Mouse (Mus musculus) urinary bladder, postnatal 0 days (tissue): Measurements from ENCODE around the gene Tpi1. TPM values are rescaled to one million over a fixed set of nuclear protein-coding genes. Genes with fewer than 3 reads are reported as not detected.

ENCODE experiments used
- polyA plus RNA-seq: library from polyadenylated mRNA; unstranded; fragments of >200 nt; fragmentation: Nextera tagmentation; extraction: Ambion mirVana; gene quantifications from 2 replicates; pipeline ENCODE4 v1.2.1, GENCODE M21; 2015

Gene Tpi1
- 393 and 456 TPM in 2 replicates for polyA plus RNA-seq

GRCm38 (mm10) chr6:124813933-124814332 lies at the start of gene Tpi1:
Gene Tpi1, minus strand, starts transcription at chr6:124814296.

DNA sequence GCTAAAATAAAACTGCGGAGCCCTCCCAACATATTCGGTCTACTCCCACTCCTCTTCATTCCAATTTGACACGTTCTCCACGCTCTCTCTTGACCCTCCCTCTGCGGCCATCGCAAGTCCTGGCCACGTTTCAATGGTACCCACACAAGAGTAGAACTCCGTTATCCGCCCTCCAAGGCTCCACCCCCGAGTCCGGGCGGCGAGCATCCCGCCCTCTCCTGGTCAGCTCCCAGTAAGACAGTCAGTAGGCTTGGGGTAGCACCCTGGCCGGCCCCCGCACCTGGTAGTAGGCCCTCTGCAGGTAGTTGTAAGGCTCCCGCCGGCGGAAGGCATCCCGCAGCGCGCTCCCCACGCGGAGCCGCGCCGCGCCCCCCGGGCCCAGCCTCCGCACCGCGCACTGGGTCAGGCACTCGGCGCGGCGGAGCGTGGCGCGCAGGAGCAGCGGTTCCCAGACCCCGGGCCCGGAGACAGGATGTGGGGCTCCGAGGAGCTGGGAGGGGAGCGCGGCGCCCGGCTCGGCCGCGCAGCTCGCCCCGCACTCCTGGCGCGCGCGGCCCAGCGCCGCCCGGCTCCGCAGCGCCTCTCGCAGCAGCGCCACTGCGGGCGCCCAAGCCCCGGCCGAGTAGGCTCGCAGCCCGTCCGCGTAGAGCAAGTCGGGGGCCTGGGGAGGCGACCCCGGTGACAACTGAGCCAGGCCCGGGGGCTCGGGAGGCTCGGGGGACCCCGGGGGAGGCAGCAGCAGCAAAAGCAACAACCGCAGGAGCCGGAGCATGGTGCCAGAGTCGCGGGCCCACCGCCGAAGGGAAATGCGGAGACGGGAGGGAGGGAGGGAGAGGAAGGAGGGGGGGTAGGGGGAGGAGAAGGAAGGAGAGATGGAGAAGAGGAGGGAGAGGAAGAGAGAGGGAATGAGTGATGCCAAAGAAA lies 43.1 kb upstream of the Tpi1 start, which contains the start of gene P3h3:
Gene P3h3 (minus strand): TSS at position 837 of the 924 bp plus-strand sequence.

GRCm38 (mm10) chr6:124840241-124841167 lies 26.4 kb upstream of the Tpi1 start, which contains the start of gene Gnb3:
Gene Gnb3, minus strand, starts transcription at chr6:124840275.

DNA sequence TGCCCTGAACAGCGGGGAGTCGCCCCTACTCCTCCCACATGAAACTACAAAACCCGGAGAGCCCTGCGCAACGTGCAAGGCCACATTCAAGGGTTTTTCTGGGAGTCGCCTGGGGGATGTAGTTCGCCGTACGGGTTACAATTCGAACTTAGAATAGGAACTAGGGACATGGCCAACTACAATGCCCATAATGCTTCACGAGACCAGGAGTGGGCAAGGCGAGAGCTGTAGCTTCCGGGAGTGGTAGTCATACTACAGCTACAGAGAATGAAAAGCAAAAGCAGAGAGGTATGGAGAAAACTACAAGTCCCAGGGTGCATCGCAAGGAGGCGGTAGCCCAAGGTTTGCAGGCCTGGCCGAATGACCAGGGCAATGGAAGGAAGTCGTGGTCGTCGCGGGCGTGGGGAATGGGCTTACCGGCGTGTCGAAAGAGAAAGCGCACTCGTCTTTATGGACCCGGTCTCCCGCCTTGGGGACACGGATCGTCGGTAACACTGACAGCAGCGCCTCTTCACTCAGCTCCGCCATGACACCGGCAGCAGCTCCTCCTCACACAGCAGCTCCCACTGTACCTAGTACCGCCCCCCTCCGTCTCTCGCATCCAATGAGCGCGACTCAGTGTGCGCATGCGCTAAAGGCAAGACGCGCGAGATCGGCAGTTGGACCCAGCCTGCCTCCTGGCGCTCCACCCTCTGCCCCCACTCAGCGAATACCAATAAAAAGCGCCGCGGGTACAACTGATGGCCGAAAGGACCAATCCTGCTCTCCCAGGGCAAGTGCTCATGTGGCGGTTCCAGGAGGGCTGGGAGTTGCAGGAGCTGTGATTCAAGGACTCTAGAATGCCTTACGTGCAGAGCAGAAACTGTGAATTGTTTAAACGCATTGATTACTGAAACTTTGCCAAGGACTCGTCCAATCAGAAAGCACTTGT lies 15.0 kb upstream of the Tpi1 start, which contains the start of the genes Usp5 and Cdca3:
Gene Usp5 (minus strand): TSS at position 617 of the 931 bp plus-strand sequence.
Gene Cdca3 (plus strand): TSS at position 680 of the 931 bp plus-strand sequence.

DNA sequence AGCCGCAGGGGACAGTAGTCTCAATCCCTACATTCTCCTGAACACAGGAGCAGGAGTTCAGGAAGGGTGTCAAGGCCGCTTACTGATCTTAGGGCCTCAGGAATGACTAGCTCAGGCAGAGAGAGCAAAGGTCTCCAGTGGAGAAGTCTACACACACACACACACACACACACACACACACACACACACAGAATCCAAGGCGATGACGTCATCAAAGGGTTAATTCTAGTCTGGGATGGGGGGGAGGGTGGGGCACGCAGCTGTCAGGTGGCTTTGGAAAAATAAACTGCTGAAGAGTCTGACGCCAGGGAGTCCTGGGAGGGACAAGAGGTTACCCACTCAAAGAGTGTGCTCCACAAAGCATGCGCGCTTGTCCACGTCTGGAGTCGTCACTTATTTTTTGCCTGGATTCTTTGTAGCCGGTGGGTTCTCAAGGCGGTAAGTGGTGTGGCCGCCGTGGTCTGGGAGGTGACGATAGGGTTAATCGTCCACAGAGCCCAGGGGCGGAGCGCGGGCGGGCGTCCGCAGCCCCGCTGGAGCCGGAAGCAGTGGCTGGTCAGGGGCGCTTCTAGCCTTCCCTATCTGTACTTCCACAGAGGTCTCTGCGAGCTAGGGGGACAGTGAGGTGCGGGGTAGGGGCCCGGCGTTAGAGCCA lies 5.6 kb downstream of the Tpi1 start, which contains the start of gene Spsb2:
Gene Spsb2 (plus strand): TSS at position 304 of the 655 bp plus-strand sequence.

GRCm38 (mm10) chr6:124779222-124779983 lies 34.7 kb downstream of the Tpi1 start, which contains the start of gene Lrrc23:
Gene Lrrc23, minus strand, starts transcription at chr6:124779727.

DNA sequence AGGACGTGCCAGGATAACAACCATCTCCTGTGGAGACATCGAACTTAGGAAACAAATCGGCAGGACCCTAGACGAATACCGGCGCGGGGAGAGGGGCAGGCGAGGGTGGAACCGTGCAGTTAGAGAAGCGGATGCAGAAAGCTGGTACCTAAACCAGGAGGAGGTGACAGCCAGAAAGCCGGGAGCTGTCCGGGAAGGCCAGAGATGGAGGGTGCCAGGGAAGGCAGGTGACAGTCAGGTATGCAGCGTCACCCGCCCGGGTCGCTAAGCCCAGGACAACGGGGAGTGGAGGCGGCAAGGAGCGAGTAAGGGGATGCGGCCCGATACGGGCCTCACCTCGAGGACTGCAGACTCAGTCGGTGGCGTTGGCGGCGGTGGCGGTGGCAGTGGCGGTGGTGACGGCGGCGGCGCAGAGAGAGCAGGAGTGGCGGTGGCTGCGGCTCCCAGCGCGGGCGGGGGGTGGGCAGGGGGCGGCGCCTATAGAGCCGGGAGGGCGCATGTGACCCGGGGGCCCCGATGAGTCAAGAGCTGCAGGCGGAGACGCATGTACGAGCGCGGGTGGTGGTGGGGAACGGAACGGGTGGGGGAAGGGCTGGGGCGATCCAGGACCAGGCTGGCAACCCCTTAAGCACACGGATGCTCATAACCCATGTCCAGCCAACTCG lies 44.9 kb downstream of the Tpi1 start, which contains the start of gene Eno2:
Gene Eno2 (minus strand): TSS at position 573 of the 665 bp plus-strand sequence.

Other genes starting within 250 kb of the Tpi1 start
- not detected in 2 replicates for gene C1rb, start 244.0 kb downstream of the Tpi1 start, polyA plus RNA-seq
- gene C1s2, start 178.2 kb downstream of the Tpi1 start, polyA plus RNA-seq, result 0.05 and 0.10 TPM in 2 replicates
- gene Lpcat3, start 151.3 kb downstream of the Tpi1 start, polyA plus RNA-seq, result 49.1 and 51.0 TPM in 2 replicates
- gene Emg1, start 102.1 kb downstream of the Tpi1 start, polyA plus RNA-seq, result 86.6 and 92.7 TPM in 2 replicates
- gene Phb2, start 102.0 kb downstream of the Tpi1 start, polyA plus RNA-seq, result 203 and 205 TPM in 2 replicates
- gene Ptpn6, start 75.6 kb downstream of the Tpi1 start, polyA plus RNA-seq, result 9.8 and 19.0 TPM in 2 replicates
- gene Grcc10, start 72.9 kb downstream of the Tpi1 start, polyA plus RNA-seq, result 349 and 354 TPM in 2 replicates
- not detected in 2 replicates for gene Gm45234, start 58.3 kb downstream of the Tpi1 start, polyA plus RNA-seq
- 8.4 and 9.3 TPM in 2 replicates for gene Atn1, start 57.8 kb downstream of the Tpi1 start, polyA plus RNA-seq
- 5.9 and 6.2 TPM in 2 replicates for gene Eno2, start 44.6 kb downstream of the Tpi1 start, polyA plus RNA-seq
- 0.23 TPM in 1 of 2 replicates, not detected in the other for gene Lrrc23, start 34.6 kb downstream of the Tpi1 start, polyA plus RNA-seq
- 11.7 and 16.0 TPM in 2 replicates for gene Spsb2, start 5.6 kb downstream of the Tpi1 start, polyA plus RNA-seq
- gene Usp5, start 15.2 kb upstream of the Tpi1 start, polyA plus RNA-seq, result 71.7 and 72.1 TPM in 2 replicates
- gene Cdca3, start 15.3 kb upstream of the Tpi1 start, polyA plus RNA-seq, result 32.7 and 43.3 TPM in 2 replicates
- 0.20 TPM in 1 of 2 replicates, not detected in the other for gene Gnb3, start 26.0 kb upstream of the Tpi1 start, polyA plus RNA-seq
- gene P3h3, start 43.5 kb upstream of the Tpi1 start, polyA plus RNA-seq, result 16.1 and 16.6 TPM in 2 replicates
- gene Gpr162, start 49.7 kb upstream of the Tpi1 start, polyA plus RNA-seq, result 0.66 and 0.69 TPM in 2 replicates
- 0.10 and 0.42 TPM in 2 replicates for gene Cd4, start 73.9 kb upstream of the Tpi1 start, polyA plus RNA-seq
- gene Lag3, start 97.4 kb upstream of the Tpi1 start, polyA plus RNA-seq, result 0.55 and 0.60 TPM in 2 replicates
- gene Ptms, start 105.8 kb upstream of the Tpi1 start, polyA plus RNA-seq, result 340 and 360 TPM in 2 replicates
- 285 and 313 TPM in 2 replicates for gene Mlf2, start 117.1 kb upstream of the Tpi1 start, polyA plus RNA-seq
- 106 and 122 TPM in 2 replicates for gene Cops7a, start 151.2 kb upstream of the Tpi1 start, polyA plus RNA-seq
- 7.8 and 10.2 TPM in 2 replicates for gene Pianp, start 182.4 kb upstream of the Tpi1 start, polyA plus RNA-seq
- 6.0 and 6.6 TPM in 2 replicates for gene Zfp384, start 194.8 kb upstream of the Tpi1 start, polyA plus RNA-seq
- 59.9 and 71.5 TPM in 2 replicates for gene Ing4, start 225.5 kb upstream of the Tpi1 start, polyA plus RNA-seq
- 2.3 and 3.2 TPM in 2 replicates for gene Acrbp, start 235.4 kb upstream of the Tpi1 start, polyA plus RNA-seq